Mouse (Mus musculus): ENCODE measurements around the gene Dlg2. TPM values are rescaled to one million over a fixed set of nuclear protein-coding genes. Genes with fewer than 3 reads are reported as not detected.

The Dlg2 gene
- polyA plus RNA-seq, 1 experiment from 2014 or later, result 4.1 TPM

GRCm38 (mm10) chr7:92333220-92333898 lies 1856.9 kb downstream of the Dlg2 start:
- Histone ChIP-seq H3K4me3 (replicated peaks) (no peak overlapping the region), H3K36me3 (no peaks in the 10 kb centered on the region), H3K4me1 (no peaks in the 10 kb centered on the region), H3K9me3 (no peaks in the 10 kb centered on the region), H3K4me2 (no peak overlapping the region), H3K27me3 (replicated peaks) (no peaks in the 10 kb centered on the region), H3K27ac (no peak overlapping the region), H3K9ac (no peak overlapping the region)
- no peak for ATAC-seq (ENCODE audit: insufficient read depth, low FRiP score, low read depth)
- WGBS, result 78% methylated on average over 5 of the region's 5 CpGs

- Histone ChIP-seq H3K9ac (no peak overlapping the region), H3K4me1 (no peaks in the 10 kb centered on the region), H3K4me2 (no peak overlapping the region), H3K27ac (no peak overlapping the region), H3K4me3 (replicated peaks) (no peak overlapping the region), H3K9me3 (no peaks in the 10 kb centered on the region), H3K36me3 (no peaks in the 10 kb centered on the region), H3K27me3 (replicated peaks) (no peaks in the 10 kb centered on the region)
- no peak for ATAC-seq (ENCODE audit: insufficient read depth, low FRiP score, low read depth)
- 50% methylated on average over 3 of the region's 3 CpGs for WGBS
Measured at GRCm38 (mm10) chr7:92356542-92356941, 1880.1 kb downstream of the Dlg2 start.

GRCm38 (mm10) chr7:92363386-92363785 lies 1886.9 kb downstream of the Dlg2 start:
- no peak for ATAC-seq (ENCODE audit: insufficient read depth, low FRiP score, low read depth)
- Histone ChIP-seq H3K4me3 (replicated peaks) (no peak overlapping the region), H3K9me3 (no peaks in the 10 kb centered on the region), H3K27ac (no peak overlapping the region), H3K4me1 (no peaks in the 10 kb centered on the region), H3K27me3 (replicated peaks) (no peaks in the 10 kb centered on the region), H3K9ac (no peak overlapping the region), H3K36me3 (no peaks in the 10 kb centered on the region), H3K4me2 (no peak overlapping the region)
- WGBS, result 82% methylated on average over 3 of the region's 3 CpGs

- H3K27ac ChIP-seq, result no peak overlapping the region
- H3K4me3 ChIP-seq (replicated peaks), result no peak overlapping the region
- no peak for ATAC-seq (ENCODE audit: insufficient read depth, low FRiP score, low read depth)
- no peak overlapping the region for H3K9ac ChIP-seq
- no peaks in the 10 kb centered on the region for H3K36me3 ChIP-seq
- H3K4me1 ChIP-seq, result no peaks in the 10 kb centered on the region
- no peak overlapping the region for H3K4me2 ChIP-seq
- H3K9me3 ChIP-seq, result no peaks in the 10 kb centered on the region
- WGBS, result 75% methylated on average over 4 of the region's 4 CpGs
- H3K27me3 ChIP-seq (replicated peaks), result no peaks in the 10 kb centered on the region
Measured at GRCm38 (mm10) chr7:92363800-92364199, 1887.3 kb downstream of the Dlg2 start.

- no peaks in the 10 kb centered on the region for H3K36me3 ChIP-seq
- 86% methylated on average over 1 of the region's 1 CpGs for WGBS
- no peak for ATAC-seq (ENCODE audit: insufficient read depth, low FRiP score, low read depth)
Measured at GRCm38 (mm10) chr7:92367111-92367510, 1890.6 kb downstream of the Dlg2 start.

GRCm38 (mm10) chr7:92370521-92370920 lies 1894.0 kb downstream of the Dlg2 start:
- Histone ChIP-seq H3K9me3 (no peaks in the 10 kb centered on the region), H3K9ac (no peak overlapping the region), H3K4me1 (no peaks in the 10 kb centered on the region), H3K27me3 (replicated peaks) (no peaks in the 10 kb centered on the region), H3K4me3 (replicated peaks) (no peak overlapping the region), H3K36me3 (no peaks in the 10 kb centered on the region), H3K27ac (no peak overlapping the region), H3K4me2 (no peak overlapping the region)
- no peak for ATAC-seq (ENCODE audit: insufficient read depth, low FRiP score, low read depth)

More at GRCm38 (mm10) chr7:92367111-92367510, 1890.6 kb downstream of the Dlg2 start:
- H3K4me3 ChIP-seq (replicated peaks), result no peak overlapping the region
- H3K27ac ChIP-seq, result no peak overlapping the region
- H3K9me3 ChIP-seq, result no peaks in the 10 kb centered on the region
- no peak overlapping the region for H3K4me2 ChIP-seq
- no peak overlapping the region for H3K9ac ChIP-seq
- H3K27me3 ChIP-seq (replicated peaks), result no peaks in the 10 kb centered on the region
- no peaks in the 10 kb centered on the region for H3K4me1 ChIP-seq

GRCm38 (mm10) chr7:92371638-92372037 lies 1895.2 kb downstream of the Dlg2 start:
- no peak for ATAC-seq (ENCODE audit: insufficient read depth, low FRiP score, low read depth)
- H3K9me3 ChIP-seq, result no peaks in the 10 kb centered on the region
- H3K4me3 ChIP-seq (replicated peaks), result no peak overlapping the region
- H3K4me2 ChIP-seq, result no peak overlapping the region
- H3K36me3 ChIP-seq, result no peaks in the 10 kb centered on the region
- no peaks in the 10 kb centered on the region for H3K27me3 ChIP-seq (replicated peaks)
- H3K4me1 ChIP-seq, result no peaks in the 10 kb centered on the region
- H3K27ac ChIP-seq, result no peak overlapping the region
- WGBS, result 46% methylated on average over 4 of the region's 4 CpGs
- H3K9ac ChIP-seq, result no peak overlapping the region

- no peaks in the 10 kb centered on the region for H3K36me3 ChIP-seq
- no peak for ATAC-seq (ENCODE audit: insufficient read depth, low FRiP score, low read depth)
- H3K27ac ChIP-seq, result no peak overlapping the region
- H3K27me3 ChIP-seq (replicated peaks), result no peaks in the 10 kb centered on the region
- H3K4me1 ChIP-seq, result no peaks in the 10 kb centered on the region
- no peak overlapping the region for H3K4me3 ChIP-seq (replicated peaks)
- no peaks in the 10 kb centered on the region for H3K9me3 ChIP-seq
- 82% methylated on average over 5 of the region's 5 CpGs for WGBS
- no peak overlapping the region for H3K4me2 ChIP-seq
- no peak overlapping the region for H3K9ac ChIP-seq
Measured at GRCm38 (mm10) chr7:92373863-92374357, 1897.4 kb downstream of the Dlg2 start.

GRCm38 (mm10) chr7:92383913-92384484 lies 1907.5 kb downstream of the Dlg2 start:
- ATAC-seq (ENCODE audit: insufficient read depth, low FRiP score, low read depth), result no peak
- Histone ChIP-seq H3K36me3 (no peaks in the 10 kb centered on the region), H3K9me3 (no peaks in the 10 kb centered on the region), H3K4me1 (no peaks in the 10 kb centered on the region), H3K27me3 (replicated peaks) (no peaks in the 10 kb centered on the region), H3K4me3 (replicated peaks) (no peak overlapping the region), H3K4me2 (no peak overlapping the region), H3K9ac (no peak overlapping the region), H3K27ac (no peak overlapping the region)
- 65% methylated on average over 5 of the region's 5 CpGs for WGBS

- 81% methylated on average over 6 of the region's 6 CpGs for WGBS
- Histone ChIP-seq H3K9me3 (no peaks in the 10 kb centered on the region), H3K27me3 (replicated peaks) (no peaks in the 10 kb centered on the region), H3K36me3 (no peaks in the 10 kb centered on the region), H3K9ac (no peak overlapping the region), H3K4me2 (no peak overlapping the region), H3K27ac (no peak overlapping the region), H3K4me1 (no peaks in the 10 kb centered on the region), H3K4me3 (replicated peaks) (no peak overlapping the region)
- no peak for ATAC-seq (ENCODE audit: insufficient read depth, low FRiP score, low read depth)
Measured at GRCm38 (mm10) chr7:92392052-92392640, 1915.7 kb downstream of the Dlg2 start.

- Histone ChIP-seq H3K9me3 (no peaks in the 10 kb centered on the region), H3K27ac (no peak overlapping the region), H3K27me3 (replicated peaks) (no peaks in the 10 kb centered on the region), H3K4me1 (no peaks in the 10 kb centered on the region), H3K4me3 (replicated peaks) (no peak overlapping the region), H3K9ac (no peak overlapping the region), H3K36me3 (no peaks in the 10 kb centered on the region), H3K4me2 (no peak overlapping the region)
- ATAC-seq (ENCODE audit: insufficient read depth, low FRiP score, low read depth), result no peak
- WGBS, result 82% methylated on average over 1 of the region's 1 CpGs
Measured at GRCm38 (mm10) chr7:92396783-92397182, 1920.3 kb downstream of the Dlg2 start.

- 64% methylated on average over 1 of the region's 1 CpGs for WGBS
- Histone ChIP-seq H3K36me3 (no peaks in the 10 kb centered on the region), H3K27ac (no peak overlapping the region), H3K4me3 (replicated peaks) (no peak overlapping the region), H3K4me1 (no peaks in the 10 kb centered on the region), H3K27me3 (replicated peaks) (no peaks in the 10 kb centered on the region), H3K9ac (no peak overlapping the region), H3K9me3 (no peaks in the 10 kb centered on the region), H3K4me2 (no peak overlapping the region)
- no peak for ATAC-seq (ENCODE audit: insufficient read depth, low FRiP score, low read depth)
Measured at GRCm38 (mm10) chr7:92398841-92399240, 1922.4 kb downstream of the Dlg2 start.
